8 mouse cellular contexts compared by ENCODE assay signal in the genomic region with DNA sequence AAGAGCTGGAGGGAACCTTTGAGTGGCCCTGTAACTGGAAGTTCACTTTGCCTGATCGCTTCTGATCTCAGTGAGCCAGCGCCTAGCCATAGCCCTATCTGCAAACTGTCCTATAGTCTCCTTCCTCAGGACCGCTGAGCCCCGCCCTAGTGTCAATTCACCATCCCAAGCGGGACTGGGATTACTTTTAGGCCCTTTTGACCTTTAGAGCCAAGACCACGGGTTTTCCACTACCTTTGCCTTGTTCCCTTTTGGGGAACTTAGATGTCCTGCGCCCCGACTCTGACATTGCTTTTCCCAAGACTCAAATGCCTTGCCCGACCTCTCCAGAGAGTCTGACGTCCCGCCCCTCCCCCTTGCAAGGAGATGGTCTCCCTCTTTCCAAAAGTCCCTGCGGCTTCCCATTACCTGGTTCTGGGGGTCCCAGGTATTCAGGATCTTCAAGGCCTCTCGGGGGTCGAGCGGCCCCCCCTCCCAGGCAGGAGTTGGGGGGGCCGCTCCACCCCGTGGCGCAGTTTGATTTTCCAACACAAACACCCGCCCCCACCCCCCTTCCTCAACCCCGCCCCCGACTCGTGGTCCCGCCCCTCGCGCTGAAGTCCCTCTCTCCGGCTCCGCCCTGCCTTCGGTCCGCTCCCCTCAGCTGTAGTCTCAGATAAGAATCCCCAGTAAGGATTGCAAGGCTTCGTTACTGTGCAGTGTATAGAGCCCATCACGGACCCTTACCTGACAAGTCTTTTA. TPM values are rescaled to one million over a fixed set of nuclear protein-coding genes. Genes with fewer than 3 reads are reported as not detected.
DNase-seq lines count a peak whose midpoint lies in the region; ATAC-seq lines count a peak whose summit lies in the region.

No protein-coding gene starts in this region.

- peaks cover 28% of the 10 kb centered on the region for H3K27me3 ChIP-seq in embryonic facial prominence, embryonic 13.5 days

- H3K4me3 ChIP-seq in embryonic facial prominence, embryonic 13.5 days = peak overlapping the region; percentile 79

- peaks cover 37% of the 10 kb centered on the region for H3K4me1 ChIP-seq in embryonic facial prominence, embryonic 13.5 days

- WGBS in embryonic facial prominence, embryonic 13.5 days = 1% methylated on average over 31 of the region's 31 CpGs

- H3K9me3 ChIP-seq in embryonic facial prominence, embryonic 13.5 days = no peaks in the 10 kb centered on the region

- intact Hi-C loops in heart, postnatal 10 days (cut with DNase I) = loop anchor here (1.0 to 10.0 kb wide), 2 partner anchors 19 to 325 kb away; a partner anchor contains a TSS

- no peak for ATAC-seq in embryonic facial prominence, embryonic 13.5 days (ENCODE audit: insufficient number of reproducible peaks, insufficient read depth, low FRiP score, low TSS enrichment, low read depth)

- no peaks in the 10 kb centered on the region for H3K36me3 ChIP-seq in embryonic facial prominence, embryonic 13.5 days

- peak overlapping the region; percentile 97 for H3K4me2 ChIP-seq in embryonic facial prominence, embryonic 13.5 days

- peak; percentile 51 to 59 for DNase-seq in B cell, adult 2 months
- DNase-seq in Muller cell, postnatal 12 days (ENCODE audit: inconsistent ontology term) = peak; percentile 70
- peak; percentile 66 to 71 for DNase-seq in heart, postnatal 10 days
- peak; percentile 77 to 84 for DNase-seq in kidney, postnatal 4 days
- DNase-seq in mesoderm, embryonic 11.5 days (ENCODE audit: low read depth, low spot score) = peak; percentile 50
- peak; percentile 56 for DNase-seq in testis, postnatal 14 days (ENCODE audit: low spot score)
- DNase-seq in frontal cortex, postnatal 14 days (ENCODE audit: low spot score in 2 of 2) = no peak

- peak overlapping the region; percentile 99 for H3K27ac ChIP-seq in embryonic facial prominence, embryonic 13.5 days

- peak overlapping the region; percentile 68 for H3K9ac ChIP-seq in embryonic facial prominence, embryonic 13.5 days

RNA-seq across cellular contexts. Expression of a gene that starts 6.5 kb away (rescaled TPM):
- polyA plus RNA-seq in embryonic facial prominence, embryonic 13.5 days (2015; fragmentation: Nextera tagmentation; extraction: Ambion mirVana) = 41.3 and 43.1 TPM in 2 replicates
- 10 to 100 TPM; 48.3 to 52.2 TPM for total RNA-seq in heart, postnatal 10 days (2021)

RNA-seq across cellular contexts. Expression of a gene that starts 21.9 kb away (rescaled TPM):
- 13.2 and 16.4 TPM in 2 replicates for polyA plus RNA-seq in embryonic facial prominence, embryonic 13.5 days (2015; fragmentation: Nextera tagmentation; extraction: Ambion mirVana)
- 10 to 100 TPM; 53.3 to 54.0 TPM for total RNA-seq in heart, postnatal 10 days (2021)

RNA-seq across cellular contexts. Expression of a gene that starts 24.6 kb away (rescaled TPM):
- 43.4 and 46.5 TPM in 2 replicates for polyA plus RNA-seq in embryonic facial prominence, embryonic 13.5 days (2015; fragmentation: Nextera tagmentation; extraction: Ambion mirVana)
- total RNA-seq in heart, postnatal 10 days (2021) = 10 to 100 TPM; 27.5 to 30.2 TPM

RNA-seq across cellular contexts. Expression of a gene that starts 24.7 kb away (rescaled TPM):
- 145 and 150 TPM in 2 replicates for polyA plus RNA-seq in embryonic facial prominence, embryonic 13.5 days (2015; fragmentation: Nextera tagmentation; extraction: Ambion mirVana)
- 10 to 100 TPM; 94.1 to 95.0 TPM for total RNA-seq in heart, postnatal 10 days (2021)

RNA-seq across cellular contexts. Expression of a gene that starts 50.8 kb away (rescaled TPM):
- polyA plus RNA-seq in embryonic facial prominence, embryonic 13.5 days (2015; fragmentation: Nextera tagmentation; extraction: Ambion mirVana) = 135 and 142 TPM in 2 replicates
- 10 to 100 TPM; 62.0 to 66.7 TPM for total RNA-seq in heart, postnatal 10 days (2021)

Comparison
In these comparisons a context has a peak if more than half of its experiments do, and no peak if none do; other contexts are left out.
1. DNase-seq: peak in B cell, adult 2 months (2 of 2), Muller cell, postnatal 12 days (single experiment), heart, postnatal 10 days (2 of 2), kidney, postnatal 4 days (2 of 2), mesoderm, embryonic 11.5 days (single experiment) and testis, postnatal 14 days (single experiment); none in frontal cortex, postnatal 14 days (0 of 2).